Mouse (Mus musculus) spleen, adult 2 months (tissue): ENCODE data around the gene Echs1. TPM values are rescaled to one million over a fixed set of nuclear protein-coding genes. Genes with fewer than 3 reads are reported as not detected.

Source experiments
- DNase-seq, 2 experiments: peaks; one replicate each; pipeline versions ENCODE4 v3.0.0 to v3.0.0-alpha.2; 2012 to 2021; ENCODE audit warnings: low spot score in 2 of 2, low read depth in 1 of 2
- H3K27ac ChIP-seq: fragments of 200-500 bp; 2 replicates; pipeline ENCODE4 v1.5.1; 2012; ENCODE audit warnings: low read length, inconsistent platforms; ENCODE audit not compliant: insufficient read depth
- H3K27me3 ChIP-seq: fragments of 200-500 bp; 2 replicates; pipeline ENCODE4 v1.6.1; 2012; ENCODE audit warnings: mild to moderate bottlenecking, moderate library complexity, low read length, inconsistent platforms; ENCODE audit not compliant: control insufficient read depth, insufficient read depth
- H3K36me3 ChIP-seq: fragments of 200-500 bp; 2 replicates; pipeline ENCODE4 v1.6.1; 2012; ENCODE audit warnings: mild to moderate bottlenecking, low read length, inconsistent platforms; ENCODE audit not compliant: control insufficient read depth, insufficient read depth
- H3K4me1 ChIP-seq: fragments of 200-500 bp; 2 replicates; pipeline ENCODE4 v1.6.1; 2011; ENCODE audit warnings: inconsistent platforms; ENCODE audit not compliant: control insufficient read depth, insufficient read depth, insufficient read length
- H3K4me3 ChIP-seq: fragments of 200-500 bp; 2 replicates; pipeline ENCODE4 v1.5.1; 2011; ENCODE audit warnings: mild to moderate bottlenecking, inconsistent platforms; ENCODE audit not compliant: insufficient read depth, insufficient read length; ENCODE audit errors: extremely low read depth
- CTCF ChIP-seq: fragments of 200-500 bp; IDR thresholded peaks from 2 replicates; pipeline ENCODE4 v1.5.1; 2011; ENCODE audit warnings: mild to moderate bottlenecking, inconsistent platforms; ENCODE audit not compliant: insufficient read depth, insufficient read length, insufficient replicate concordance; ENCODE audit errors: extremely low read depth
- POLR2A ChIP-seq: fragments of 200-500 bp; IDR thresholded peaks from 2 replicates; pipeline ENCODE4 v1.6.1; 2011; ENCODE audit warnings: low read depth, low read length, inconsistent platforms
- WGBS: fragments of 180-500 bp; shearing (Covaris S2); methylation state at CpG from one replicate; pipeline ENCODE4 v1.1.7; 2018; 5-methylcytosine and 5-hydroxymethylcytosine counted together
- polyA plus RNA-seq: library from polyadenylated mRNA; depleted of rRNA; stranded (reverse); fragments of >200 nt; gene quantifications from 2 replicates; pipeline ENCODE4 v1.2.3, GENCODE M21; 2012

Echs1 gene
- polyA plus RNA-seq, 1 experiment, result 29.5 TPM

- H3K27me3 ChIP-seq, result no peaks in the 10 kb centered on the region
- TF ChIP-seq POLR2A (no peak), CTCF (no peak)
- H3K36me3 ChIP-seq, result no peaks in the 10 kb centered on the region
- whole genome bisulfite sequencing, result 31% methylated on average over 2 of the region's 2 CpGs
- H3K4me3 ChIP-seq, result no peak overlapping the region
- no peak for DNase-seq
- H3K27ac ChIP-seq, result no peak overlapping the region
- no peaks in the 10 kb centered on the region; the same call in 1 of the 2 replicates for H3K4me1 ChIP-seq
These were observed 11.6 kb upstream of the Echs1 start for GRCm38 (mm10) chr7:140127911-140128310.

GRCm38 (mm10) chr7:140126934-140127333 lies 10.7 kb upstream of the Echs1 start:
- no peak for DNase-seq
- WGBS, result 57% methylated on average over 3 of the region's 3 CpGs
- no peaks in the 10 kb centered on the region for H3K27me3 ChIP-seq
- no peak overlapping the region for H3K4me3 ChIP-seq
- no peaks in the 10 kb centered on the region; the same call in 1 of the 2 replicates for H3K4me1 ChIP-seq
- H3K36me3 ChIP-seq, result no peaks in the 10 kb centered on the region
- TF ChIP-seq POLR2A, result no peak
- no peak for TF ChIP-seq CTCF
- H3K27ac ChIP-seq, result no peak overlapping the region

DNA sequence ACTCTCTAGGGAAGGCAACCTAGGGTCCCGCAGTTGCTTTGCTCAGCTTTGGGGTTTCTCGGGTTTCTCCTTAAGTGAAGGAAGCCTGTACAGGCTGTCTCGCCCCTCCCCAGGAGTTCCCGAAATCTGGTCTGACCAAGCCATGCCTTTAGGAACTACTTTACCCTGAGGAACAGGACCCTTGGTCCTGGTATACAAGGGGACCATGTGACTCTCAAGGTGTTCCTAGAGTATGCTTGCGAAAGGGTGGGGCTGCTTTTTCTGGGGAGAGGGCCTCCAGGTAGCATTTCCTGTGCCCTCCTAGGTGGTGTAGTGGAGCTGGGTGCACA lies 9.7 kb upstream of the Echs1 start:
- H3K4me1 ChIP-seq, result no peaks in the 10 kb centered on the region; the same call in 1 of the 2 replicates
- no peak for TF ChIP-seq POLR2A
- no peak for TF ChIP-seq CTCF
- peak overlapping the region; percentile 73 for H3K4me3 ChIP-seq
- WGBS, result 4% methylated on average over 5 of the region's 5 CpGs
- no peaks in the 10 kb centered on the region for H3K27me3 ChIP-seq
- H3K36me3 ChIP-seq, result no peaks in the 10 kb centered on the region
- no peak overlapping the region for H3K27ac ChIP-seq
- no peak for DNase-seq

DNA sequence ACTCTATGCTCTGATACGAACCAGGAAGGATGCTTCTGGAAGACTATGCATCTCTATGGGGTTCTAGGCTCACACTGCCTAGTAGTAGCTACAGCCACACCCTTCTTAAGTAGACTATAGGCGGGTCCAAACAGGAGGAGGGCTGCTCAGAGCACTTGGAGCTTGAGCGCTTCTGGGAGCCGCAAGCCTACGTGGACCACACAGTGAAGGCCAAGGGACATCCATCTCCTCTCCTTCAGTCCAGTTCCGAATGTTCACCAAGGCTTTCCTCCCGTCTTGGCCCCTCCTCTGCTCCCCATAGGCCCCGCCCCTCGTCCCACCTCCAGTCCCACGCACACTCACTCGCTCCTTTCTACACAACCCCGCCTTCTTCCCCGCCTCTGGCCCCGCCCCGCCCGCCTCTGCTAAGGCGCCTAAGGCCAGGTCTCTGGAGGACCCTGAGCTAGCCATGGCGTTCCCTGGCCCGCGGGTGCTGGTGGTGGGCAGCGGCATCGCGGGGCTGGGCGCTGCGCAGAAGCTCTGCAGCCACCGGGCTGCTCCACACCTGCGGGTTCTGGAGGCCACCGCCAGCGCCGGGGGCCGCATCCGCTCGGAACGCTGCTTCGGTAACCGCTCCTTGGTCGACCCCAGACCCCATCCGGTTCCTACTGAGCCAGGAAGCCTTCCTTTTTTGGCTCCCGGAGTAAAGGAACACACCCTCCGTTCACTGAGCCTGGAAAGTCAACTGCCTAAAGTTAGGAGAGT lies 9.2 kb upstream of the Echs1 start:
- WGBS, result 2% methylated on average over 40 of the region's 40 CpGs
- no peak overlapping the region for H3K27ac ChIP-seq
- TF ChIP-seq POLR2A (0 out of 2 replicates have a peak, but pooled peaks have one; percentile 10), CTCF (no peak)
- peak overlapping the region; percentile 73 for H3K4me3 ChIP-seq
- no peaks in the 10 kb centered on the region for H3K27me3 ChIP-seq
- H3K36me3 ChIP-seq, result no peaks in the 10 kb centered on the region
- peak; percentile 65 to 92 for DNase-seq
- no peaks in the 10 kb centered on the region; the same call in 1 of the 2 replicates for H3K4me1 ChIP-seq

GRCm38 (mm10) chr7:140124382-140124781 lies 8.1 kb upstream of the Echs1 start:
- H3K4me1 ChIP-seq, result no peaks in the 10 kb centered on the region; the same call in 1 of the 2 replicates
- no peaks in the 10 kb centered on the region for H3K36me3 ChIP-seq
- TF ChIP-seq POLR2A (no peak), CTCF (no peak)
- no peak for DNase-seq
- no peaks in the 10 kb centered on the region for H3K27me3 ChIP-seq
- 89% methylated on average over 1 of the region's 1 CpGs for WGBS
- no peak overlapping the region for H3K27ac ChIP-seq
- H3K4me3 ChIP-seq, result no peak overlapping the region

DNA sequence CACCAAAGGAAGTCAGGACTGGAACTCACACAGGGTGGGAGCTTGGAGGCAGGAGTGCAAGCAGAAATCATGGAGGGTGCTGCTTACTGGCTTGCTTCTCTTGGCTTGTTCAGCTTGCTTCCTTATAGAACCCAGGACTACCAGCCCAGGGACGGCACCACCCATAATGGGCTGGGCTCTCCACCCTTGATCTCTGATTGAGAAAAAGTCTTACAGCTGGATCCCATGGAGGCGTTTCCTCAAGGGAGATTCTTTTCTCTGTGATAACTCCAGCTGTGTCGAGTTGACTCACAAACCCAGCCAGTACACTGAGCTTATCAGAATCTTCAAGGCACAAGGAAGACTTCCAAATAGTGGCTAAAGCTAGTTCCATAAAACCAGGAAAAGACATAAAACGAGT lies 6.5 kb upstream of the Echs1 start:
- DNase-seq, result no peak
- H3K4me3 ChIP-seq, result no peak overlapping the region
- H3K4me1 ChIP-seq, result no peaks in the 10 kb centered on the region; the same call in 1 of the 2 replicates
- no peaks in the 10 kb centered on the region for H3K27me3 ChIP-seq
- H3K27ac ChIP-seq, result no peak overlapping the region
- no peaks in the 10 kb centered on the region for H3K36me3 ChIP-seq
- no peak for TF ChIP-seq CTCF
- TF ChIP-seq POLR2A, result no peak
- WGBS, result 60% methylated on average over 4 of the region's 4 CpGs

GRCm38 (mm10) chr7:140121338-140121910 lies 5.1 kb upstream of the Echs1 start:
- Histone ChIP-seq H3K4me3 (no peak overlapping the region), H3K4me1 (peaks cover 6% of the 10 kb centered on the region; the same call in 1 of the 2 replicates), H3K27me3 (no peaks in the 10 kb centered on the region), H3K36me3 (no peaks in the 10 kb centered on the region), H3K27ac (no peak overlapping the region)
- no peak for DNase-seq
- no peak for TF ChIP-seq POLR2A
- WGBS, result 81% methylated on average over 13 of the region's 13 CpGs
